Mouse (Mus musculus) hindbrain, embryonic 14.5 days (tissue): Measurements from ENCODE around the gene Sult2b1. TPM values are rescaled to one million over a fixed set of nuclear protein-coding genes. Genes with fewer than 3 reads are reported as not detected.

ENCODE experiments used
- ATAC-seq: fragments of 200-750 bp; cut with Nextera tagmentation; 2 replicates; pipeline ENCODE4 v1.8.0; 2017; ENCODE audit warnings: moderate number of reproducible peaks, mild to moderate bottlenecking, moderate TSS enrichment, moderate library complexity; ENCODE audit not compliant: low FRiP score
- DNase-seq: peaks from one replicate; pipeline ENCODE4 v3.0.0-alpha.2; 2015; ENCODE audit warnings: low spot score
- H3K27ac ChIP-seq: fragments of 300-500 bp; sonication (generic); 2 replicates; pipeline ENCODE4 v1.5.1; 2014; ENCODE audit warnings: mild to moderate bottlenecking, moderate library complexity
- H3K27me3 ChIP-seq: fragments of 300-500 bp; sonication (generic); 2 replicates; pipeline ENCODE4 v1.6.1; 2014; ENCODE audit warnings: mild to moderate bottlenecking, low read length, mixed read lengths; ENCODE audit not compliant: control insufficient read depth, insufficient read depth
- H3K36me3 ChIP-seq: fragments of 300-500 bp; sonication (generic); replicated peaks from 2 replicates; pipeline ENCODE4 v1.6.1; 2014; ENCODE audit not compliant: control insufficient read depth, insufficient read depth
- H3K4me1 ChIP-seq: fragments of 300-500 bp; sonication (generic); replicated peaks from 2 replicates; pipeline ENCODE4 v1.6.1; 2014; ENCODE audit warnings: antibody characterized with exemption, low read length, mixed read lengths; ENCODE audit not compliant: control insufficient read depth, insufficient read depth
- H3K4me2 ChIP-seq: fragments of 300-500 bp; sonication (generic); replicated peaks from 2 replicates; pipeline ENCODE4 v1.6.1; 2014; ENCODE audit warnings: mild to moderate bottlenecking, moderate library complexity
- H3K4me3 ChIP-seq: fragments of 300-500 bp; sonication (generic); replicated peaks from 2 replicates; pipeline ENCODE4 v1.5.1; 2014; ENCODE audit warnings: mild to moderate bottlenecking, low read length
- H3K9ac ChIP-seq: fragments of 300-500 bp; sonication (generic); 2 replicates; pipeline ENCODE4 v1.6.1; 2014
- H3K9me3 ChIP-seq: fragments of 300-500 bp; sonication (generic); 2 replicates; pipeline ENCODE4 v1.6.1; 2016; ENCODE audit warnings: low read length; ENCODE audit not compliant: control insufficient read depth
- WGBS: fragments of 180-500 bp; shearing (Covaris S2); extraction: QIAGEN DNeasy Blood & Tissue Kit; methylation state at CpG from one replicate; pipeline ENCODE4 v1.1.7; 2014; 5-methylcytosine and 5-hydroxymethylcytosine counted together
- polyA plus RNA-seq: library from polyadenylated mRNA; unstranded; fragments of >200 nt; fragmentation: Nextera tagmentation; extraction: Ambion mirVana; gene quantifications from 2 replicates; pipeline ENCODE4 v1.2.1, GENCODE M21; 2014

Sult2b1 gene
- polyA plus RNA-seq, 1 experiment from 2014 or later: 7.3 TPM

DNA sequence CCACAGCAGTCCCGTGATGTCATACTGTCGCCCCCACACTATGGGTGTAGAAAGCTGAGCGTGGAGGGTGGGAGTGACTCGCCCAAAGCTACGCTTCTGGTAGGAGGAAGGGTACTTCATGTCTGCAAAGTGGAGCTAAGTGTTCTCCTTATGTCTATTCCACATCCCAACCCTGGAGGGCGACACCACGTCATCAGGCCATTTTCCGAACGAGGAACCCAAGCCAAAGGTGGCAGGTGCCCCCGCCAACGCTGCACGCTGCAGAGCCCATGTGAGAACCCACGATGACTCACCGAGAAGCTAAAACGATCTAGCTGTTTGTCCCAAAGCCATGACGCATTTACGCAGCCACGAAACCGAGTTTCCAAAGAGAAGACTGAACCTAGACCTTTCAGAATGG, 42.1 kb downstream of the Sult2b1 start:
- Histone ChIP-seq H3K4me1 (no peaks in the 10 kb centered on the region), H3K27ac (no peak overlapping the region), H3K27me3 (no peaks in the 10 kb centered on the region), H3K9ac (no peak overlapping the region), H3K9me3 (no peaks in the 10 kb centered on the region), H3K4me2 (peak overlapping the region; percentile 18; the same call in 1 of the 2 replicates), H3K4me3 (no peak overlapping the region), H3K36me3 (no peaks in the 10 kb centered on the region)
- 42% methylated on average over 19 of the region's 19 CpGs for WGBS
- ATAC-seq (no peak), DNase-seq (no peak)

DNA sequence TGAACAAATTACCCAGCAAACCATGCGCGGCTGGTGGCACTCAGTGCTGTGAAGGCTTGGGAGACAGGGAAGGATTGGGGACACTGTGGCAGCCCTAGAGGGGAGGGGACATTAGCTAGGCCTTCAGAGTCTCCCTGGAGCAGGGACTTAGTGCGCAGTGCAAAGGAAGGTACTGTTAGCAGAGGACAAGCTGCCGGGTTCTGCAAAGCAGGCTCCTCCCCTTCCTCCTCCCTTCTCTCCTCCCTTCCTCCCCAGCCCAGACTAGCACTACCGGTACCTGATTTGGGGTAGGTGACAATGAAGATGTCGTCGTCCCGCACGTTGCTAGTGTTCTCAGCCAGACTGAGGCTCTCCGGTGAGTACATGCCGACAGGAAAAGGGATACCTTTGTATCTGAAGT, 42.7 kb downstream of the Sult2b1 start:
- Histone ChIP-seq H3K27me3 (no peaks in the 10 kb centered on the region), H3K9me3 (no peaks in the 10 kb centered on the region), H3K4me1 (no peaks in the 10 kb centered on the region), H3K4me2 (peak overlapping the region; percentile 18; the same call in 1 of the 2 replicates), H3K9ac (no peak overlapping the region; the same call in 1 of the 2 replicates), H3K4me3 (no peak overlapping the region), H3K36me3 (no peaks in the 10 kb centered on the region), H3K27ac (no peak overlapping the region)
- ATAC-seq (no peak), DNase-seq (no peak)
- WGBS: 37% methylated on average over 11 of the region's 11 CpGs

DNA sequence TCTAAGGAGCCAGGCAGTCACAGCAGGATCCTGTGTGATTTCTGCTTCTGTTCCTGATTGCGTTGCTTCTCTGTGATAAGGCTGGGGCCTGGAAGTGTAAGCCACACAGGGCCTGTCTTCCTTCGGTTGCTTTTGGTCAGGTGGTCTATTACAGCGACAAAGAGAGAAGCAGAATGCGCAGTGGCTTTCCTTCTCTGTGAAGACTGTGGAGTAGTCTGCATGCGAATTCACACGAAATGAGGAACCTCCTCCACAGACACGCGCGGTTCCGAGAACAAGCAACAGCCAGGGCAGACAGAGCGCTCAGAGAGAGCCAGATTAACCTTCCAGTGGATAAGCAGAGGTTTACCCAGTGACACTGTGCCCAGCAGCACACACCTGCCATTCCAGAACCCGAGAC, 43.2 kb downstream of the Sult2b1 start:
- Histone ChIP-seq H3K9ac (no peak overlapping the region), H3K4me1 (no peaks in the 10 kb centered on the region), H3K36me3 (no peaks in the 10 kb centered on the region), H3K9me3 (no peaks in the 10 kb centered on the region), H3K27ac (no peak overlapping the region), H3K27me3 (no peaks in the 10 kb centered on the region), H3K4me2 (no peak overlapping the region), H3K4me3 (no peak overlapping the region)
- ATAC-seq (no peak), DNase-seq (no peak)
- WGBS: 84% methylated on average over 12 of the region's 12 CpGs

DNA sequence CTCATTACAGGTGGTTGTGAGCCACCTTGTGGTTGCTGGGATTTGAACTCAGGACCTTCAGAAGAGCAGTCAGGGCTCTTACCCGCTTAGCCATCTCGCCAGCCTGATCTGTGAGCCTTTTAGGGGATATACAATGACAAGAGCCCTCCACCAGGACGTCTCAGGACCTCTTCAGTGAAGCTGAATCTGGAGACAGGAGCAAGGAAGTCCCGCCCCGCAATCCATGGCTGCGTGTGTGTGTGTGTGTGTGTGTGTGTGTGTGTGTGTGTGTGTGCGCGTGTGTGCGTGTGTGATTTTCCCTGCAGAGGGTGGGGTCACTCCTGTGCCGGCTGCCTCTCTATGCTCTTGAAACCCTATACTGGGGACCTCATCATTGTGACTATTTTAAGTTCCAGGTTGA, 44.6 kb downstream of the Sult2b1 start:
- WGBS: 67% methylated on average over 10 of the region's 10 CpGs
- no peaks in the 10 kb centered on the region for H3K36me3 ChIP-seq
- no peak for ATAC-seq
- H3K9me3 ChIP-seq: no peaks in the 10 kb centered on the region
- no peak overlapping the region for H3K27ac ChIP-seq
- no peaks in the 10 kb centered on the region for H3K4me1 ChIP-seq
- H3K4me2 ChIP-seq: no peak overlapping the region
- DNase-seq: no peak
- H3K27me3 ChIP-seq: no peaks in the 10 kb centered on the region
- H3K9ac ChIP-seq: no peak overlapping the region
- H3K4me3 ChIP-seq: no peak overlapping the region

DNA sequence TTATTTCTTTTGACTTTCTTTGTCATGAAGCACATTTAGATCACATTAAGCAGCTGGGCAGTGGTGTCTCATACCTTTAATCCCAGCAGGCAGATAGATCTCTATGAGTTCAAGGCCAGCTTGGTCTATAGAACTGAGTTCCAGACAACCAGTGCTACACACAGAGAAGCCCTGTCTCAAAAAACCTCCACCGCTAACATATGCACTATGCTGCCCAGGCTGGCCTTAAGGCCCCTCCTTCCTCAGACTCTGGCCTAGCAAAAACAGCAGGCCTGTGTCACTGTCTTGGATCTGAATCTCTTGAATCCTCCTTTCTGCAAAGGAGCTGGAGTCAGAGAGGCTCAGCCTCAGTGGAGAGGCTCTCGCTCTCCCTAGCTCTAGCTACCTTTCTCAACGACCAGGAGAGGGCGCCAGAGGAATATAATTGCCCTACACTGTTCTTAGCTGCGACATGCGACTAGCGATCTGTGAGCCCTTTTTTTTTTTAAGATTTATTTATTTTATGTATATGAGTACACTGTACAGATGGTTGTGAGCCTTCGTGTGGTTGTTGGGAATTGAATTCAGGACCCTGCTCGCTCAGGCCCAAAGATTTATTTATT, 45.2 kb downstream of the Sult2b1 start:
- H3K4me1 ChIP-seq: no peaks in the 10 kb centered on the region
- DNase-seq (peak; percentile 88), ATAC-seq (peak; percentile 82; the same call in 1 of the 2 replicates)
- H3K4me2 ChIP-seq: no peak overlapping the region
- no peaks in the 10 kb centered on the region for H3K27me3 ChIP-seq
- H3K9ac ChIP-seq: no peak overlapping the region
- H3K27ac ChIP-seq: no peak overlapping the region
- no peaks in the 10 kb centered on the region for H3K36me3 ChIP-seq
- H3K9me3 ChIP-seq: no peaks in the 10 kb centered on the region
- 6% methylated on average over 9 of the region's 9 CpGs for WGBS
- no peak overlapping the region for H3K4me3 ChIP-seq

DNA sequence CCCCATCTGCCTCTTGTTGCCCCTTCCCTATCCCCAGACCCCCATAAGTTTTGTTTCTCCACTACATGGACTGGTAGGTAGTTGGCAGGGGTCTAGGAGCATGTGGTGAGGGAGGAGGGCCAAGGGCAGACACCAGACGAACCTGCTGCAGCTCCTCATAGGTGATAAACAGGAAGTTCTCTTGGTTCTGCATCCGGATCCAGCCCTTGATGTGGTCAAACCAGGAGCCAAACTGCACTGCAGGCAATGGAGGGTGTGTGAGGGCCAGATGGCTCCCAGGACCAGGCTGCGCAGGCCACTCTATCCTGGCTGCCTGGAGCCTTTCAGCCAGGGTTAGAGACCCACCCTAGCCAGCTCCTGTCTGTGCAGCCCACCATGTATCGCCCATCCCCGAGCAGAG, 51.0 kb downstream of the Sult2b1 start:
- ATAC-seq: no peak

DNA sequence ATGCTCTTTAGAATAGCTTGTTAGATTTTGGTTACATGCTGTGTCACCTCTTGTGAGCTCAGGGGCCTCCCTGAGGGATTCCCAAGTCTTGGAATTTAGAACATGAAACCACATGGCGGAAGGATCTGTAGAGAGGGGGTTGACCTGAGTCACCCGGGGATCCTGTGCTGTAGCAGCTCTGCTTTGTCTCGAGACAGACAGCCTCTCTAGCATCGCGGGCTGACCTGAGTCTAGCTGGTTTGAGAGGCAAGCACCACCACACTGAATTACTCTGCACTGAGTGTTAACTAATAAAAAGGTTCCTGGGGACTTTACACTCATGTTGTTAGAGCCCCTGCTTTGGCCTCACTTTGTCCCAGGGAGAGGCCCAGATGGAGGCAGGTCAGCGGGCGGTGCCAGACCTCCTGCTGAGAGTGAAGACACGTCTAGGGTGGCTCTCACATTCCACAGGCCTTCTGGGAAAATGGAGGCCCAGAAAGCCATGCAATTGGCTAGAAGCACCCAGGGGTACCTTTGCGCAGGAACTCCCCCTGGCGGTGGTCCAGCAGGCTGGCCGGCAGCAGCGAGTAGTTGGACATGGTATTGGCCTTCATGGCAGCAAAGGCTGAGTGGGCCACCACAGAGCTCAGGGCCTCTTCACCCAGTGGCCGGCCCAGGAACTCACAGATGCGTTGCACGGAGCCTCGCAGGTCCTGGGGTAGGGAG, 53.6 kb downstream of the Sult2b1 start:
- ATAC-seq: no peak
- Histone ChIP-seq H3K4me1 (no peaks in the 10 kb centered on the region), H3K9ac (no peak overlapping the region), H3K27me3 (no peaks in the 10 kb centered on the region), H3K36me3 (peaks cover 17% of the 10 kb centered on the region), H3K4me2 (no peak overlapping the region), H3K4me3 (no peak overlapping the region), H3K9me3 (no peaks in the 10 kb centered on the region), H3K27ac (no peak overlapping the region)
- DNase-seq: no peak
- WGBS: 18% methylated on average over 16 of the region's 16 CpGs

More for the DNA sequence above, 51.0 kb downstream of the Sult2b1 start:
- WGBS: 85% methylated on average over 5 of the region's 5 CpGs
- no peak overlapping the region for H3K9ac ChIP-seq
- no peaks in the 10 kb centered on the region; the same call in 1 of the 2 replicates for H3K36me3 ChIP-seq
- H3K4me2 ChIP-seq: no peak overlapping the region
- no peak overlapping the region for H3K27ac ChIP-seq
- H3K27me3 ChIP-seq: no peaks in the 10 kb centered on the region
- no peak overlapping the region for H3K4me3 ChIP-seq
- H3K9me3 ChIP-seq: no peaks in the 10 kb centered on the region
- DNase-seq: no peak
- no peaks in the 10 kb centered on the region for H3K4me1 ChIP-seq

DNA sequence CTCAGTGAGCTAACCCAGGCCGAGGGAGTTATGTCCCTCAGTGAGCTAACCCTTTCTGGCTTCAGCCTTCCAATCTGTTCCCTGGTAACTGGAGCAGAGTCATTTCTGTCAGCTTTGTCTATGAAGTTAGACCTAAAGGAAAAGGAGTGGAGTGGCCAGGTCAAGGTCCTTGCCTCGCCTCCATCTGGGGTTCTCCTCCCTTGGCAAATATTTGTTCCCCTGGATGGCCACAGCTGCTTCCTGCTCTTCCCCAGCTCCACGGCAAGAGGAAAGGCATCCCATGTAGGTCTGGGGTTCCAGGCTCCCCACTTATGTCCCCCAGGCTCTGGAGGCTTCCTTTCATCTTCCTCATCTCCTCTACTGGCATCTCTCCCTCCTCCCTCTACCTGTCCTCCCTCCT, 56.8 kb downstream of the Sult2b1 start:
- no peak overlapping the region for H3K4me2 ChIP-seq
- no peak overlapping the region for H3K9ac ChIP-seq
- ATAC-seq: no peak
- WGBS: 86% methylated on average over 3 of the region's 3 CpGs
- H3K36me3 ChIP-seq: peaks cover 48% of the 10 kb centered on the region
- no peak overlapping the region for H3K4me3 ChIP-seq
- H3K9me3 ChIP-seq: no peaks in the 10 kb centered on the region
- H3K4me1 ChIP-seq: no peaks in the 10 kb centered on the region
- H3K27me3 ChIP-seq: no peaks in the 10 kb centered on the region
- DNase-seq: no peak
- H3K27ac ChIP-seq: no peak overlapping the region

DNA sequence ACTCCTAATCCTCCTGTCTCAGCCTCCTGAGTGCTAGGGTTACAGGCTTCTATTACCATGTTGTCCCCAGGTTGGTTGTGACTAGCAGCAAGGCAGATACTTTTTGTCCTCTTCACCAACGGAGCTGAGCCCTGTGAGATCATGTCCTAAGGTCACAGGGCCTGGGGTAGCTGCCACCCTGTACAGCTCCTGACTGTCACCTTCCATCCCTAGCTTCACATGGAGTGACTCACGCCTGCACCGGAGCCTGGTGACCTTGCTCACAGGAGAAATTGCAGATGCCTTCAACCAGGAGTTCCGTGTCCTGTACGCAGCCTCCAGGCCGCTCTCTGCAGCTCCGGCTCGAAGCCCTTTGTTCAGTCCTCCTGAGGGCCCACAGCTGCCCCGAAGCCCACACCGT, 58.0 kb downstream of the Sult2b1 start:
- ATAC-seq: no peak
- 95% methylated on average over 10 of the region's 10 CpGs for WGBS
- Histone ChIP-seq H3K27ac (no peak overlapping the region), H3K4me3 (no peak overlapping the region), H3K27me3 (no peaks in the 10 kb centered on the region), H3K4me1 (no peaks in the 10 kb centered on the region), H3K4me2 (no peak overlapping the region), H3K36me3 (peaks cover 60% of the 10 kb centered on the region), H3K9me3 (no peaks in the 10 kb centered on the region), H3K9ac (no peak overlapping the region)
- no peak for DNase-seq
